Comparison of ENCODE assay signal across 8 mouse cellular contexts in the genomic region with DNA sequence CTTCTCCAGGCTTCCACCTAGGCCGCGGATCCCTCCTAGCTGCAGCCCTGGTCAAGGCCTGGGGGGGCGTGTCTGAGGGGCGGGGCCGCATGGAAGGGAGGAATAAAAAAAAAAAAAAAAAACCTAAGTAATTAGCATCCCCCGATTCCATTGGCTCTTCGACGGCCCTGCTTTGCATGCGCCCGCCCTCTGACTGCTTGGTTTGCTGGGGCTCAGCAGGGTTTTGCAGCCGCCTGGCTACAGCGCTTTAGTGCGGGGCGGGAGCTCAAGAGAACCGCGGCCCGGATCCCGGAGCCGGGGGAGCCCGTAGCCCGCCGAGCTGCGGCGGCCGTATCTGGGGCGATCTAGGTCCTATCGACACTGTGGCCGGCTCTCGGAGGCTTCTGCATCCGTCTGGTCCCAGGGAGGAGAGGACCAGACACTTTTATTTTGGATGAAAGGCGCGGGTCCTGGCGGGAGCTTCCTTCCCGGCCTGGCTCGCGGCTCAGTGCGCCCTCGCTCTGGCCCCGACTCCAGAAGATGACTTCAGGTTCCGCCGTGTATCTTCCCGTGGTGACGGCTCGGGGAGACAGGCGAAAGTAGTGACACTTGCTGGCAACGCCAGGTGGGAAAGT. TPM values are rescaled to one million over a fixed set of nuclear protein-coding genes. Genes with fewer than 3 reads are reported as not detected.
DNase-seq lines count a peak whose midpoint lies in the region; TF ChIP-seq lines count a peak whose summit lies in the region.

A gene (plus strand): TSS at position 210 of the 614 bp plus-strand sequence.

- H3K36me3 ChIP-seq in macrophage (ENCODE audit: inconsistent target), result no peaks in the 10 kb centered on the region

- WGBS in macrophage (ENCODE audit: missing documents), result under 1% methylated on average over 46 of the region's 46 CpGs

- peak within 1 kb of the TSS; percentile 61 for H3K4me3 ChIP-seq in left cerebral cortex, adult 2 months
- peak within 1 kb of the TSS; percentile 6; the same call in 1 of the 2 replicates for H3K4me3 ChIP-seq in macrophage (ENCODE audit: inconsistent target)

- intact Hi-C loops in left cerebral cortex, adult 2 months (cut with DNase I), result loop anchor here (2.0 to 5.0 kb wide), 3 partner anchors 166 to 241 kb away; no protein-coding TSS in a partner anchor

- no peaks in the 10 kb centered on the region for H3K79me2 ChIP-seq in macrophage (ENCODE audit: inconsistent target)

- peak; percentile 19 for TF ChIP-seq CTCF in left cerebral cortex, adult 2 months (IDR thresholded peaks at IDR 0.05)

- H3K27ac ChIP-seq in left cerebral cortex, adult 2 months, result no peak within 1 kb of the TSS
- no peak within 1 kb of the TSS for H3K27ac ChIP-seq in macrophage

- peak; percentile 77 for DNase-seq in WW6 (ENCODE audit: low read depth, low spot score)
- peak; percentile 59 to 86 for DNase-seq in cerebellum, postnatal 4 days (ENCODE audit: low spot score in 2 of 2)
- peak; percentile 81 to 87 for DNase-seq in gastrocnemius, adult 8-10 months (ENCODE audit: low spot score in 2 of 2)
- DNase-seq in hindlimb bud, embryonic 11.5 days (ENCODE audit: extremely low spot score, low read depth, low spot score), result peak; percentile 33
- peak; percentile 73 to 83 for DNase-seq in left cerebral cortex, adult 2 months (ENCODE audit: extremely low spot score in 1 of 2, low spot score in 2 of 2)
- peak; percentile 86 for DNase-seq in right cerebral cortex, adult 18-20 months
- DNase-seq in urinary bladder, adult 2 months (ENCODE audit: low spot score), result peak; percentile 85

RNA-seq across cellular contexts. Expression of the gene that starts here (rescaled TPM):
- total RNA-seq in gastrocnemius, adult 8-10 months (2022), result under 1 TPM; 0.29 to 0.75 (median 0.57) TPM
- 10 to 100 TPM; 26.9 to 33.7 TPM for total RNA-seq in left cerebral cortex, adult 2 months (2021)
- total RNA-seq in macrophage (2018; cell fraction: chromatin; rRNA removed), result under 1 TPM in 16 of 26 experiments, not detected in 10; 0.21 to 0.82 (median 0.49) TPM
- total RNA-seq in macrophage (2018; cell fraction: cytosol; rRNA removed), result under 1 TPM in 21 of 26 experiments, not detected in 5; 0.03 to 0.18 (median 0.09) TPM
- total RNA-seq in macrophage (2018; cell fraction: nucleus; rRNA removed), result 1 to 10 TPM in 1 of 26 experiments, under 1 TPM in 12, not detected in 13; 0.24 to 1.5 (median 0.36) TPM
- polyA plus RNA-seq in macrophage (2018), result 0.10 to 0.26 TPM (median 0.15 TPM) in 3 replicates
- 9.8 and 10.6 TPM in 2 replicates for polyA plus RNA-seq in urinary bladder, adult 2 months (2012; rRNA removed)

Comparison
In these comparisons a context has a peak if more than half of its experiments do, and no peak if none do; other contexts are left out.
1. RNA of the gene that starts here (total RNA-seq): 26.9 to 33.7 TPM in left cerebral cortex, adult 2 months; 0.29 to 0.75 TPM in gastrocnemius, adult 8-10 months; every median in the first group is over 10 times any median in the second.
2. Peak in DNase-seq in gastrocnemius, adult 8-10 months; RNA of the gene not detected or under 1 TPM.
3. DNase-seq: peak in every context shown above with its lines; median percentile 86 in right cerebral cortex, adult 18-20 months; 85 in urinary bladder, adult 2 months; 84 in gastrocnemius, adult 8-10 months; 78 in left cerebral cortex, adult 2 months; 77 in WW6; 72 in cerebellum, postnatal 4 days; 33 in hindlimb bud, embryonic 11.5 days.